Mouse (Mus musculus) bone marrow, adult 2 months (tissue): ENCODE results near the gene Olfr520.

Experiments used
- CTCF ChIP-seq: fragments of 200-500 bp; IDR thresholded peaks from 2 replicates; pipeline ENCODE4 v1.5.1; 2011; ENCODE audit warnings: low read length, control low read depth; ENCODE audit not compliant: control insufficient read depth, insufficient read depth
- POLR2A ChIP-seq: fragments of 200-500 bp; IDR thresholded peaks from 2 replicates; pipeline ENCODE4 v1.6.1; 2011; ENCODE audit warnings: low read depth, mild to moderate bottlenecking, control low read depth, low read length, borderline replicate concordance; ENCODE audit not compliant: control insufficient read depth

GRCm38 (mm10) chr7:99700641-99701040 is 29.4 kb upstream of the Olfr520 start:
- TF ChIP-seq CTCF: no peak
- no peak for TF ChIP-seq POLR2A
